Mouse (Mus musculus) MEL (cell line): ENCODE results near the gene Bcas3. TPM values are rescaled to one million over a fixed set of nuclear protein-coding genes. Genes with fewer than 3 reads are reported as not detected.
"Not testable (repeated sequence)": the region's sequence is repeated elsewhere in the genome, so short reads cannot be mapped to it uniquely, and the experiment has no call there.

Source experiments
- DNase-seq: peaks from one replicate; pipeline ENCODE4 v3.0.0; 2011; ENCODE audit warnings: low read depth, low spot score
- H3K27ac ChIP-seq: 2 replicates; pipeline ENCODE4 v1.5.1; 2012; ENCODE audit warnings: low read depth, mild to moderate bottlenecking, control low read depth, low read length, moderate library complexity; ENCODE audit not compliant: control insufficient read depth
- H3K27me3 ChIP-seq, 2 experiments: fragments of 150-350 bp in 1 of 2; sonication (generic) in 1 of 2; 2 replicates each; pipeline ENCODE4 v1.6.1; 2012; ENCODE audit warnings: low read length in 2 of 2, mild to moderate bottlenecking in 2 of 2, improper control_type of control experiment in 1 of 2, moderate library complexity in 1 of 2; ENCODE audit not compliant: insufficient read depth in 2 of 2, control insufficient read depth in 1 of 2
- H3K36me3 ChIP-seq, 2 experiments: 2 replicates each; pipeline ENCODE4 v1.6.1; 2012 to 2014; ENCODE audit warnings: low read length in 2 of 2, improper control_type of control experiment in 1 of 2, inconsistent platforms in 1 of 2, mild to moderate bottlenecking in 1 of 2; ENCODE audit not compliant: insufficient read depth in 2 of 2, control insufficient read depth in 1 of 2
- H3K4me1 ChIP-seq, 2 experiments: fragments of 150-350 bp in 1 of 2; sonication (generic) in 1 of 2; 2 replicates each; pipeline ENCODE4 v1.6.1; 2012; ENCODE audit warnings: low read length in 2 of 2, improper control_type of control experiment in 1 of 2, mild to moderate bottlenecking in 1 of 2; ENCODE audit not compliant: insufficient read depth in 2 of 2, control insufficient read depth in 1 of 2
- H3K4me3 ChIP-seq, 2 experiments: fragments of 150-350 bp in 1 of 2; sonication (generic) in 1 of 2; 2 replicates each; pipeline ENCODE4 v1.5.1; 2012; ENCODE audit warnings: low read depth in 2 of 2, low read length in 2 of 2, mild to moderate bottlenecking in 2 of 2, moderate library complexity in 2 of 2, control low read depth in 1 of 2, improper control_type of control experiment in 1 of 2; ENCODE audit not compliant: control insufficient read depth in 1 of 2, insufficient read depth in 1 of 2
- H3K79me2 ChIP-seq: 2 replicates; pipeline ENCODE4 v1.6.1; 2012; ENCODE audit warnings: mild to moderate bottlenecking, low read length, moderate library complexity; ENCODE audit not compliant: control insufficient read depth, poor library complexity, insufficient read depth
- H3K9ac ChIP-seq: 2 replicates; pipeline ENCODE4 v1.6.1; 2012; ENCODE audit warnings: low read depth, mild to moderate bottlenecking, control low read depth, low read length, moderate library complexity; ENCODE audit not compliant: control insufficient read depth, poor library complexity, severe bottlenecking
- H3K9me3 ChIP-seq: fragments of 150-350 bp; sonication (generic); replicated peaks from 2 replicates; pipeline ENCODE4 v1.6.1; 2012; ENCODE audit warnings: mild to moderate bottlenecking, low read length, improper control_type of control experiment, moderate library complexity; ENCODE audit not compliant: insufficient read depth
- CHD1 ChIP-seq: IDR thresholded peaks from 2 replicates; pipeline ENCODE4 v1.6.1; 2012; ENCODE audit warnings: low read depth, mild to moderate bottlenecking, inconsistent platforms, low read length, improper control_type of control experiment
- E2F4 ChIP-seq: IDR thresholded peaks from 2 replicates; pipeline ENCODE4 v1.6.1; 2011; ENCODE audit warnings: low read depth, low read length, improper control_type of control experiment, borderline replicate concordance
- EP300 ChIP-seq, 2 experiments: IDR thresholded peaks; 2 replicates each; pipeline ENCODE4 v1.6.1; 2011; ENCODE audit warnings: improper control_type of control experiment in 2 of 2, low read length in 2 of 2, low read depth in 1 of 2, mild to moderate bottlenecking in 1 of 2
- ETS1 ChIP-seq: IDR thresholded peaks from 2 replicates; pipeline ENCODE4 v1.6.1; 2012; ENCODE audit warnings: low read depth, mild to moderate bottlenecking, inconsistent platforms, low read length, improper control_type of control experiment, moderate library complexity
- HCFC1 ChIP-seq: IDR thresholded peaks from 2 replicates; pipeline ENCODE4 v1.6.1; 2012; ENCODE audit warnings: low read depth, mild to moderate bottlenecking, inconsistent platforms, low read length, improper control_type of control experiment, moderate library complexity
- JUND ChIP-seq: IDR thresholded peaks from 2 replicates; pipeline ENCODE4 v1.6.1; 2011; ENCODE audit warnings: low read depth, mild to moderate bottlenecking, improper control_type of control experiment, low read length
- KAT2A ChIP-seq: conservative IDR thresholded peaks from 2 replicates; pipeline ENCODE4 v1.6.1; 2012; ENCODE audit warnings: low read depth, low read length, improper control_type of control experiment, inconsistent platforms
- MAFK ChIP-seq: IDR thresholded peaks from 2 replicates; pipeline ENCODE4 v1.6.1; 2011; ENCODE audit warnings: low read depth, mild to moderate bottlenecking, low read length, improper control_type of control experiment, borderline replicate concordance
- MAX ChIP-seq: IDR thresholded peaks from 2 replicates; pipeline ENCODE4 v1.6.1; 2011; ENCODE audit warnings: low read length, improper control_type of control experiment
- MAZ ChIP-seq: IDR thresholded peaks from 2 replicates; pipeline ENCODE4 v1.6.1; 2012; ENCODE audit warnings: low read depth, mild to moderate bottlenecking, inconsistent platforms, low read length, improper control_type of control experiment
- MEF2A ChIP-seq: IDR thresholded peaks from 2 replicates; pipeline ENCODE4 v1.6.1; 2014; ENCODE audit warnings: low read depth, mild to moderate bottlenecking, inconsistent platforms, low read length, improper control_type of control experiment; ENCODE audit not compliant: poor library complexity, insufficient replicate concordance, severe bottlenecking; ENCODE audit errors: extremely low read depth
- MXI1 ChIP-seq: IDR thresholded peaks from 2 replicates; pipeline ENCODE4 v1.6.1; 2011; ENCODE audit warnings: mild to moderate bottlenecking, low read depth, low read length, improper control_type of control experiment
- MYB ChIP-seq: IDR thresholded peaks from 2 replicates; pipeline ENCODE4 v1.6.1; 2011; ENCODE audit warnings: mild to moderate bottlenecking, low read depth, low read length, improper control_type of control experiment
- NRF1 ChIP-seq: IDR thresholded peaks from 2 replicates; pipeline ENCODE4 v1.6.1; 2014; ENCODE audit warnings: low read depth, mild to moderate bottlenecking, inconsistent platforms, low read length, improper control_type of control experiment, moderate library complexity; ENCODE audit not compliant: poor library complexity, insufficient read depth, severe bottlenecking
- POLR2A ChIP-seq, 2 experiments: IDR thresholded peaks; 2 replicates each; pipeline ENCODE4 v1.6.1; 2011 to 2012; ENCODE audit warnings: low read length in 2 of 2, mild to moderate bottlenecking in 2 of 2, control low read depth in 1 of 2, improper control_type of control experiment in 1 of 2, low read depth in 1 of 2, moderate library complexity in 1 of 2; ENCODE audit not compliant: control insufficient read depth in 1 of 2, insufficient read depth in 1 of 2, poor library complexity in 1 of 2
- POLR2AphosphoS2 ChIP-seq: IDR thresholded peaks from 2 replicates; pipeline ENCODE4 v1.6.1; 2011; ENCODE audit warnings: low read length, improper control_type of control experiment
- RAD21 ChIP-seq: IDR thresholded peaks from 2 replicates; pipeline ENCODE4 v1.6.1; 2011; ENCODE audit warnings: mild to moderate bottlenecking, low read depth, low read length, improper control_type of control experiment
- RCOR1 ChIP-seq: IDR thresholded peaks from 2 replicates; pipeline ENCODE4 v1.6.1; 2012; ENCODE audit warnings: low read depth, mild to moderate bottlenecking, inconsistent platforms, low read length, improper control_type of control experiment
- SIN3A ChIP-seq: IDR thresholded peaks from 2 replicates; pipeline ENCODE4 v1.6.1; 2012; ENCODE audit warnings: low read length, improper control_type of control experiment, inconsistent platforms
- SMC3 ChIP-seq: IDR thresholded peaks from 2 replicates; pipeline ENCODE4 v1.6.1; 2011; ENCODE audit warnings: low read depth, low read length, improper control_type of control experiment
- TBP ChIP-seq: IDR thresholded peaks from 2 replicates; pipeline ENCODE4 v1.8.0; 2011; ENCODE audit warnings: low read depth, low read length, improper control_type of control experiment
- TCF12 ChIP-seq: IDR thresholded peaks from 2 replicates; pipeline ENCODE4 v1.6.1; 2014; ENCODE audit warnings: low read depth, mild to moderate bottlenecking, inconsistent platforms, low read length, improper control_type of control experiment, moderate library complexity
- UBTF ChIP-seq: IDR thresholded peaks from 2 replicates; pipeline ENCODE4 v1.6.1; 2012; ENCODE audit warnings: low read depth, mild to moderate bottlenecking, inconsistent platforms, low read length, improper control_type of control experiment, moderate library complexity, borderline replicate concordance; ENCODE audit not compliant: insufficient read depth
- ZMIZ1 ChIP-seq: IDR thresholded peaks from 2 replicates; pipeline ENCODE4 v1.6.1; 2012; ENCODE audit warnings: low read depth, mild to moderate bottlenecking, inconsistent platforms, low read length, improper control_type of control experiment, moderate library complexity
- polyA plus RNA-seq, 2 experiments: library from polyadenylated mRNA; stranded (reverse) in 1 of 2; unstranded in 1 of 2; fragments of >175 nt in 1 of 2; fragments of >200 nt in 1 of 2; gene quantifications; 2 replicates each; pipeline versions ENCODE4 v1.2.1 to v1.2.4; 2012; ENCODE audit warnings: low replicate concordance in 2 of 2, low read depth in 1 of 2; ENCODE audit not compliant: insufficient read length in 2 of 2, insufficient read depth in 1 of 2, missing spikeins in 1 of 2
- total RNA-seq: library from RNA; depleted of rRNA; stranded (reverse); fragments of 300-350 nt; gene quantifications from 2 replicates; pipeline ENCODE4 v1.2.3, GENCODE M21; 2012

Bcas3 gene
- total and polyA plus RNA-seq, 3 experiments: 8.6 to 14.7 TPM; not detected in 1

DNA sequence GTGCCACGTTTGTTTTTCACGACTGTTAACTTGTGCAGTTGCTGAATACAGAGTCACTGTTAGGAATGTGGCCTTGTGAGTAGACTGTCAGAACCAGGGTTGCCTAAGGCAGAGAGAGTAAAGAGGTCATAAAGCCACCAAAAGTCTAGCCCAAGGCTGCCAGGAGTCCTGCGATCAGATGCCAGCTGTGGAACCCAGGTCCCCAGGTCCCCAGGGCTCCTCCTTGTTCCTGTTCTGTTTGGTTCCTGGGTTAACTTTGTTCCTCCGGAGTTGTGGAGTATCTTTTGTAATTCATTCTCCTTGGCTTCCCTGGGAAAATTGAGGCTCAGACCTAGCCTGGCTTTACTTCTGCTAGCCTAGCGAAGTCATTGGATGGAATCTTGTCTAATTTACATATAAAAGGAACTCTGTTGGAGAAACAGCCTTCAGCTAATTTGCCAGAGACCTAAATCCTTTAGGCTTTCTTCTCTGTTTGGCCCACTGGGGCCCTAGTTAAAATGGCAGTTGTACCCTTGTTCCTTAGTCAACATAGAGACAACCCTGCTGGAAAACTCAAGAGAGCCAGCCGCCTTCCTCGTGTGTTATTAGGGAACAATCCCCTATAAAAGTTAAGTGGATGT is 361.5 kb downstream of the Bcas3 start:
- Histone ChIP-seq H3K27ac (no peak overlapping the region), H3K4me3 (no peak overlapping the region)

DNA sequence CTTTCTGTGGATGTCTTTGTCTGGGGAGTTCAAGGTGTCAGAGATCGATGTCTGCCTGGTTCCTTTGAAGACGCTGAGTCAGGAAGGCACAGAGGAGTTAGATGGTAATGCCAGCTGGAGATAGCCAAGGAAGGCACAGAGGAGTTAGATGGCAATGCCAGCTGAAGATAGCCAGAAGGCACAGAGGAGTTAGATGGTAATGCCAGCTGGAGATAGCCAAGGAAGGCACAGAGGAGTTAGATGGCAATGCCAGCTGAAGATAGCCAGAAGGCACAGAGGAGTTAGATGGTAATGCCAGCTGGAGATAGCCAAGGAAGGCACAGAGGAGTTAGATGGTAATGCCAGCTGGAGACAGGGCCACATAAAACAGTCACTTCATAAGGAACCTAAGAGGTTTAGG is 363.8 kb downstream of the Bcas3 start:
- H3K36me3 ChIP-seq, H3K4me3 ChIP-seq, H3K27me3 ChIP-seq, H3K79me2 ChIP-seq, H3K9me3 ChIP-seq, H3K27ac ChIP-seq, DNase-seq, H3K9ac ChIP-seq: not testable (repeated sequence)
- H3K4me1 ChIP-seq: peaks cover 0 to 11% of the 10 kb centered on the region in 2 experiments; a peak in 1 of 4 replicates

More for the DNA sequence above, 361.5 kb downstream of the Bcas3 start:
- DNase-seq: no peak
- TF ChIP-seq RAD21 (no peak), MEF2A (no peak), ZMIZ1 (no peak), TCF12 (no peak), POLR2AphosphoS2 (no peak), SIN3A (no peak), CHD1 (no peak), E2F4 (no peak), MXI1 (no peak), SMC3 (no peak), HCFC1 (no peak), POLR2A (IDR thresholded peaks at IDR 0.05; ENCODE audit: control insufficient read depth in 1 of 2, insufficient read depth in 1 of 2, low read depth in 1 of 2, low read length in 2 of 2, poor library complexity in 1 of 2) (no peak), NRF1 (no peak)
- Histone ChIP-seq H3K9ac (no peak overlapping the region), H3K9me3 (no peaks in the 10 kb centered on the region), H3K79me2 (no peaks in the 10 kb centered on the region), H3K4me1 (0 out of 4 replicates have a peak, but pooled peaks cover 0 to 5% of the 10 kb centered on the region in 2 experiments), H3K27me3 (no peaks in the 10 kb centered on the region), H3K36me3 (peaks cover 0 to 3% of the 10 kb centered on the region in 2 experiments; a peak in 1 of 4 replicates)

DNA sequence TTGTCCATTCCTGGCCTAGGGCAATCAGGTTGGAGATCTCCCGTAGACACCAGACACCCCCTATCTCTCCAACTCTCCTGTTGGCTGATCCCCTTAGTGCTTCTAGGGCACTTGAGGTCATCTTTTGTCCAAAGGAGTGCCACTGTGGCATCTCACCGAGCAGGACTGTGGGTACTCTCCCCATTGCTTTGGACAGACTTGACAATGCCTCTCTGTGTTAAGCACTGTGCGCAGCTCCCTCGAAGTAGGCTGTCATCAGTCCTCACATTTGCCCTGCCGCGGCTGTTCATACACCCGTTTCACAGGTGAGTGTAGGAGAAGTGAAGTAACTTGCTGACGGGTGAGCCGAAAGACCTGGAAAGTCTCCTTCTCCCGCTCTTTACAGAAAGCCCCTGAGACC is 366.1 kb downstream of the Bcas3 start:
- no peak overlapping the region for H3K4me3 ChIP-seq
- H3K27me3 ChIP-seq: no peaks in the 10 kb centered on the region
- no peaks in the 10 kb centered on the region for H3K79me2 ChIP-seq
- H3K9me3 ChIP-seq: no peaks in the 10 kb centered on the region
- no peak overlapping the region for H3K9ac ChIP-seq
- no peak overlapping the region for H3K27ac ChIP-seq
- no peaks in the 10 kb centered on the region; a peak in 1 of 4 replicates for H3K36me3 ChIP-seq
- H3K4me1 ChIP-seq: peaks cover 0 to 6% of the 10 kb centered on the region in 2 experiments; a peak in 1 of 4 replicates
- TF ChIP-seq ETS1 (no peak), MYB (no peak), RCOR1 (no peak), EP300 (IDR thresholded peaks at IDR 0.05; ENCODE audit: low read depth in 1 of 2, low read length in 2 of 2) (no peak), POLR2A (IDR thresholded peaks at IDR 0.05; ENCODE audit: control insufficient read depth in 1 of 2, insufficient read depth in 1 of 2, low read depth in 1 of 2, low read length in 2 of 2, poor library complexity in 1 of 2) (no peak), ZMIZ1 (no peak), MAZ (no peak), SIN3A (no peak), NRF1 (no peak), HCFC1 (no peak), UBTF (no peak), MAX (no peak), E2F4 (no peak), MAFK (no peak), KAT2A (no peak), TBP (no peak), JUND (no peak), SMC3 (no peak)
- no peak for DNase-seq
